Mouse (Mus musculus): ENCODE measurements around the gene Rprd1b.

- no peak for TF ChIP-seq FLI1 (IDR thresholded peaks at IDR 0.05; ENCODE audit: low read length)
- TF ChIP-seq GATA1 (IDR thresholded peaks at IDR 0.05; ENCODE audit: borderline replicate concordance, low read length), result no peak; the same call in 2 of the 3 replicates
Observed at GRCm38 (mm10) chr2:158059666-158060105, 31.4 kb downstream of the Rprd1b start.
